Mouse (Mus musculus): ENCODE data around the gene Cap2. TPM values are rescaled to one million over a fixed set of nuclear protein-coding genes. Genes with fewer than 3 reads are reported as not detected.
A peak's percentile ranks its signal among the peaks of the same experiment; 100 is the strongest.

The Cap2 gene
- polyA plus RNA-seq, 1 experiment from 2014 or later = 6.3 TPM

DNA sequence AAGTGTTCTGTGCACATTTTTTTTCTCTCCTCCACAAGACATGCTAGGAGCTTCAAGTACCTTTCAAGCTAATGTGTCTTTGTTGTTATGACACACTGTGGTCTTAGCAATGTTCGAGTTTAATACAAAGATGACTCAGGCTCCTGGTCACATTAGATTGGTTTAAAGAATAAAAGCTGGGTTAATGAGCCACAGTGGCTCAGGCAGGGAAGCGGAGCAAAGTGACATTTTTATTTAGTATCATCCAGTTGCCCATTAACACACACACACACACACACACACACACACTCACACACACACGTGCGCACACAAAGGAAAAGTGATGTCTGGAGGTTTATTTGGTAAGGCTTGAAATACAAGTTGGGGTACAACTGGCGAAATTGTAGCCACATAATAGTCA, 72.6 kb downstream of the Cap2 start:
- no peak overlapping the region for H3K9ac ChIP-seq
- no peak overlapping the region for H3K4me3 ChIP-seq
- peaks cover 32% of the 10 kb centered on the region for H3K4me1 ChIP-seq (replicated peaks)
- ATAC-seq (ENCODE audit: low FRiP score) = no peak
- H3K27ac ChIP-seq = no peak overlapping the region
- no peak overlapping the region for H3K4me2 ChIP-seq
- no peaks in the 10 kb centered on the region for H3K9me3 ChIP-seq
- H3K36me3 ChIP-seq = no peaks in the 10 kb centered on the region
- no peaks in the 10 kb centered on the region for H3K27me3 ChIP-seq
- WGBS = 67% methylated on average over 5 of the region's 5 CpGs

DNA sequence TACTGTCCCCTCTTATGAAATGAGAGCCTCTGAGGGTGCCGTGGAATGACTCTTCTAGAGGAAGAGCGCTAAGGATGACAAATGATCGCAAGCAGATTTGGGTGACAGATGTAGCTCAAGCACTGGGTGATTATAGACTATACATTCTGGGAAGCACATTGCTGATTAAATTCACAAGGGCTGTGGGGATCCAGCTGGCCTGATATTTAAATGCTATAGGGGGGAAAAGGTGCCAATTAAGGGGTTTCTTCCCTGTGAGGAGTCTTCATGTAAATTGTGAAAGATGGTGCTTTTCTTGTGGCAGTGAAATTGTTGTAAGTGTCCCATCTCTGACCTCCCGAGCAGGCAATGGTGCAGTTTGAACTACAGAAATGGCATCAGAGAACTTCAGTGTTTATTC, 73.1 kb downstream of the Cap2 start:
- no peak overlapping the region for H3K27ac ChIP-seq
- no peaks in the 10 kb centered on the region for H3K9me3 ChIP-seq
- H3K36me3 ChIP-seq = no peaks in the 10 kb centered on the region
- 81% methylated on average over 4 of the region's 4 CpGs for WGBS
- ATAC-seq (ENCODE audit: low FRiP score) = no peak
- H3K4me1 ChIP-seq (replicated peaks) = peaks cover 32% of the 10 kb centered on the region
- H3K4me2 ChIP-seq = no peak overlapping the region
- no peaks in the 10 kb centered on the region for H3K27me3 ChIP-seq
- H3K4me3 ChIP-seq = no peak overlapping the region
- no peak overlapping the region for H3K9ac ChIP-seq

DNA sequence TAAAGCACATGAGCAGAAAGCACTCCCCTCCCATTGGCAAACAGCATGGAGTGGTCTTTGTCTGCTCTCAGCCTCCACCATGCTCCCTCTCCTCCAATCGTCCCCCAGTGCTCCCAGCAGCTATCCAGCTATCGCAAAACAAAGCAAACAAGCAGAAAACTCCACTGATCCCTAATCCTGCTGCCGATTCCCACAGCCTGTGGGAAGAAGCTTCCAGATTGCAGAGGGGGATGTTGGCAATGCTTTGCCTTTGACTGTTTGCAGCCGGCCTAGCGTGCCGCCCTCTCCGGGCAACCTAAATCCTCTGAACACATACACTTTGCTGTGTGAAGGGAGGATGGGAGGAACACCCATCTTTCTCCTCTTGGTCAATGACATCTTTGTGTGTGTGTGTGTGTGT, 83.2 kb downstream of the Cap2 start:
- no peaks in the 10 kb centered on the region; the same call in 1 of the 2 replicates for H3K4me1 ChIP-seq (replicated peaks)
- WGBS = 76% methylated on average over 7 of the region's 7 CpGs
- H3K36me3 ChIP-seq = no peaks in the 10 kb centered on the region
- H3K27me3 ChIP-seq = no peaks in the 10 kb centered on the region
- H3K4me3 ChIP-seq = no peak overlapping the region
- no peak overlapping the region for H3K27ac ChIP-seq
- H3K9ac ChIP-seq = no peak overlapping the region
- no peaks in the 10 kb centered on the region for H3K9me3 ChIP-seq
- no peak overlapping the region for H3K4me2 ChIP-seq
- no peak for ATAC-seq (ENCODE audit: low FRiP score)

DNA sequence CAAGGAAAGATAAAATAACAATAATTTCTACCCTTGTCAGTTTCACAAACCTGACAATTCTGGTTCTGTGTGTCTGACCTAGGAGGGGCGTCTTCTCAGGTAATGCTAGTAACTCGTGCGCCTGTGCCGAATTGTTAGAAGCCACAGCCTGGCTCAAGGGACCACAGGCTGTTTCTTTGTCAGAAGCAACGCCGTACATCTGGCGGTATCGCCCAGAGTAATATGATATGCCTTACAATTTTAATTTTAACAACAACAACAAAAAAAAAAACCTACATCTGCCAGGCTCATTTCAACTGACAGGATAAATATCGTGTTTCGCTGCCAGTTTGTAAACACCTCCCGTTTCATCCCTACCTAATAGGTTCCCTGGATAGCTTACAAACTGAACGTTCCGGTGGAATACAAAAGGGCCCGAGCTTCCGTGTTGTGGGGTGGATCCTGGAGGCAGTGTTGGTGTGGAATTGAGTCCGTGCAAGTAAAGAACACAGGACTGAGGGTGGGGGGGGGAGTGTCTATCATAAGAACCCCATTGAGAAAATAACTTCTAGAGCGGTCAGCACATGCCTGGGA, 86.2 kb downstream of the Cap2 start:
- no peak for ATAC-seq (ENCODE audit: low FRiP score)
- WGBS = 80% methylated on average over 17 of the region's 17 CpGs

DNA sequence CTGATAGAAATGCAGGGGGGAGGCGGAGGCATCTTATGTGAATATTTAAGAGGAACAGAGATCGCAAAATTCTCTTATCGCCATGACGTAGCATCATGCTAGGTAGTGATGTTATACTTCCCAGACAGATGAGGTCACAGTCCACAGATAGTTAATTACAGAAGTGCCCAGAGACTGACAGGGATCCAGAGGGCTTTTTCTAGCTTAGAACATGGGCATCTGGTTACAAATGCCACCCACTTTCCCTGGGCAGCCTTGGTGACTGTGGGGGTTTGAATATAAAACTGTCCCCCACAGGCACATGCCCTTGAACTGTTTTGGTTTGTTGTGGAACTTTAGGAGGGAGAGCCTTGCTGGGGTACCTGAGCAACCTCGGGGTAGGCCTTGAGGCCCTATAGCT, 87.0 kb downstream of the Cap2 start:
- H3K9ac ChIP-seq = no peak overlapping the region
- H3K4me3 ChIP-seq = no peak overlapping the region
- H3K4me1 ChIP-seq (replicated peaks) = no peaks in the 10 kb centered on the region; the same call in 1 of the 2 replicates
- no peak for ATAC-seq (ENCODE audit: low FRiP score)
- no peak overlapping the region for H3K27ac ChIP-seq
- H3K4me2 ChIP-seq = no peak overlapping the region
- H3K9me3 ChIP-seq = no peaks in the 10 kb centered on the region
- no peaks in the 10 kb centered on the region for H3K27me3 ChIP-seq
- no peaks in the 10 kb centered on the region for H3K36me3 ChIP-seq
- 88% methylated on average over 5 of the region's 5 CpGs for WGBS

More for the DNA sequence above, 86.2 kb downstream of the Cap2 start:
- no peaks in the 10 kb centered on the region; the same call in 1 of the 2 replicates for H3K4me1 ChIP-seq (replicated peaks)
- no peak overlapping the region for H3K27ac ChIP-seq
- H3K9ac ChIP-seq = no peak overlapping the region
- no peak overlapping the region for H3K4me3 ChIP-seq
- H3K9me3 ChIP-seq = no peaks in the 10 kb centered on the region
- H3K27me3 ChIP-seq = no peaks in the 10 kb centered on the region
- no peak overlapping the region for H3K4me2 ChIP-seq
- no peaks in the 10 kb centered on the region for H3K36me3 ChIP-seq

DNA sequence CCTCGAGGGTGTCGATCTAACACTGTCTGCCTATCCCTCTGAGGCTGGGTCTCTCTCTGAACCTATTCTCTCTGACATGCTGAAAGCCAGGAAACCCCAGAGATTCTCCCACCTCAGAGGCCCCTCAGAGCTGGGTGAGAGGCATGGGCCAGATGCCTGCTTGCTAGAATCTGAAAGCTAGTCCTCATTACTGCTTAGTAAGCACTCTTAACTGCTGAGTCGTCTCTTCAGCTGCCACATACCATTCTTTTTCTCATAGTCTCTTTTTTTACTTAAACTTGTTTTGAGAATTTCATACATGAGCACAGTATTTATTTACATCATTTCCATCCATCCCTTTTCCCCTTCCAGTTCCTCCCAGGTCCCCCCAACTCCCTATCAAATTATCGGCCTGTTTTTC, 89.2 kb downstream of the Cap2 start:
- H3K9ac ChIP-seq = no peak overlapping the region
- H3K27ac ChIP-seq = no peak overlapping the region
- H3K27me3 ChIP-seq = no peaks in the 10 kb centered on the region
- 91% methylated on average over 4 of the region's 4 CpGs for WGBS
- H3K4me2 ChIP-seq = no peak overlapping the region
- no peaks in the 10 kb centered on the region for H3K4me1 ChIP-seq (replicated peaks)
- H3K36me3 ChIP-seq = no peaks in the 10 kb centered on the region
- no peak overlapping the region for H3K4me3 ChIP-seq
- H3K9me3 ChIP-seq = no peaks in the 10 kb centered on the region
- no peak for ATAC-seq (ENCODE audit: low FRiP score)

DNA sequence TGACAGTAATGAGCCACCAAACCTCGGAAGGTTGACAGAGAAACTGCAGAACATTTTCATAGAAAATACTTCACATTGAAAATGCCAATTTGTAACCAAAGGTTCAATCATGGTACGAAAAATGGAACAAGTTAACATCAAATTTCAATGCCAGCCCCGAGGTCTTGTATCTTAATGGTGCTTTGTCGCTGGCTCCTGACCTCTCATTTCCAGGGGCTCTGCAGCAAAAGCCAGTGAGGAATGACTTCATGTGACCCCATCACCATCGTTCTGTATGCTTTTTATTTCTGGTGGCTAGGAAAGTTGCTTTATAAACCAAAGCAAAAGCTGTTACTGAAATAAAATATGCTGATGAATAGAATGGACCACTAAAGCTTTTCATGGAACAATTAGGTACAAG, 99.0 kb downstream of the Cap2 start:
- no peak overlapping the region for H3K4me2 ChIP-seq
- no peaks in the 10 kb centered on the region for H3K9me3 ChIP-seq
- H3K36me3 ChIP-seq = no peaks in the 10 kb centered on the region
- H3K27me3 ChIP-seq = no peaks in the 10 kb centered on the region
- H3K27ac ChIP-seq = no peak overlapping the region
- H3K9ac ChIP-seq = no peak overlapping the region
- H3K4me1 ChIP-seq (replicated peaks) = peaks cover 10% of the 10 kb centered on the region; the same call in 1 of the 2 replicates
- H3K4me3 ChIP-seq = no peak overlapping the region
- ATAC-seq (ENCODE audit: low FRiP score) = no peak
- 86% methylated on average over 5 of the region's 5 CpGs for WGBS

DNA sequence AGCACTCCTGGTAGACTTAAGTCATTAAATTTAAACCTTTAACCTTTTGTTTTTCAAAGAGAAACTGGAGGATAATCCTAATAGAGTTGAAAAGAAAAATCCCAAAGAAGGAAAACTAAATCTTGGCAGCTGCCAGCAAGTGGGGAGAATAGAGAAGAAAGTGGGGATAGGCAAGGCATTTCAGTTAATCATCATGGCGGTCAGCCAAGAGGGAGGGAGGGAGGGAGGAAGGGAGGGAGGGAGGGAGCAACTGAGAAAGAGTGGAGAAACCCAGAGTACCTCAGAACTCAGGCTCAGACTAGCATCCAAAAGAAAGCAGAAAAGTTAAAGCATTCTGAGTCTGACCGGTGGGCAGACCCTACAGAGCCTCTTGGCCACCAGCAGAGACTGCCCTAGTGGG, 99.7 kb downstream of the Cap2 start:
- no peaks in the 10 kb centered on the region for H3K36me3 ChIP-seq
- H3K4me3 ChIP-seq = no peak overlapping the region
- no peak overlapping the region for H3K9ac ChIP-seq
- 87% methylated on average over 2 of the region's 2 CpGs for WGBS
- H3K27ac ChIP-seq = no peak overlapping the region
- H3K27me3 ChIP-seq = no peaks in the 10 kb centered on the region
- H3K9me3 ChIP-seq = no peaks in the 10 kb centered on the region
- ATAC-seq (ENCODE audit: low FRiP score) = no peak
- H3K4me2 ChIP-seq = no peak overlapping the region
- peaks cover 10% of the 10 kb centered on the region; the same call in 1 of the 2 replicates for H3K4me1 ChIP-seq (replicated peaks)

DNA sequence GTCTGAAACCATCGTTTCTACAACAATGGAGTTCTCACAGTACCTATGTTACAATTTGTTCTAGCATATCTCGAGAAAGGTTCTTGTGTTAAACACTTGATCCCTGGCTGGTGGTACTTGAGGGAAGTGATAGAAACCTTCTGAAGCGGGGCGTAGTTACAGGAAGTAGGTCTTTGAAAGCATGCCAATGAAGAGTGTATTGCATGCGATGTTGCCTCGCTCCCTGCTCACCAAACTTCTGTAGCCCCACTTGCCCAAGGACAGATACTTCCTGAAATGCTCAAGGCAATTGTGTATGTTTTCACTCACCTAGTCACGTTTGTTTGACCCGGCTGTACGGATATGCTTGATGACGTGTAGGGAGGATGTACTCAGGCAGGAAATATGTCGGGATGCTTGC, 101.0 kb downstream of the Cap2 start:
- Histone ChIP-seq H3K4me1 (replicated peaks) (peaks cover 10% of the 10 kb centered on the region; the same call in 1 of the 2 replicates), H3K4me3 (no peak overlapping the region), H3K36me3 (no peaks in the 10 kb centered on the region), H3K4me2 (no peak overlapping the region), H3K9me3 (no peaks in the 10 kb centered on the region), H3K9ac (no peak overlapping the region), H3K27me3 (no peaks in the 10 kb centered on the region), H3K27ac (no peak overlapping the region)
- ATAC-seq (ENCODE audit: low FRiP score) = no peak
- 91% methylated on average over 11 of the region's 11 CpGs for WGBS

DNA sequence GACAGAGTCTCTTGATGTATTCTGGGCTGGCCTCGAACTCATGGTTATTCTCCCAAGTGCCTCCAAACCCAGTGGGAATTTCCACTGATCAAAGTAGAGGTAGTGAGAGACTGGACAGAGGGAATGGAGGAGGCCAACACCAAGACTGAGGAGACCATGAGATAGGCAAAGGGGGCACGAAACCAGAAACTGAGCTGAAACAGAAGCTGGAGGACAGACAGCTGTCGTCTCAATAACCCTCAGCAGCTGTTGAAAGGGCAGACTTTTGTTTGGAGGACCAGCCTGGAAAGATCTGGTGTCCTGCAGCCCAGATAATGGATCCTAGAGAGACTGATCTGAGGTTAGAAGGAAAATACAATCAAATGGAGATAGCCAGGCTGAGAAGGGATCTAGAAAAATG, 109.4 kb downstream of the Cap2 start:
- H3K36me3 ChIP-seq = no peaks in the 10 kb centered on the region
- WGBS = 86% methylated on average over 3 of the region's 3 CpGs
- no peak for ATAC-seq (ENCODE audit: low FRiP score)
- no peak overlapping the region for H3K4me2 ChIP-seq
- no peaks in the 10 kb centered on the region for H3K4me1 ChIP-seq (replicated peaks)
- no peaks in the 10 kb centered on the region for H3K27me3 ChIP-seq
- H3K4me3 ChIP-seq = no peak overlapping the region
- no peaks in the 10 kb centered on the region for H3K9me3 ChIP-seq
- H3K27ac ChIP-seq = no peak overlapping the region
- no peak overlapping the region for H3K9ac ChIP-seq

DNA sequence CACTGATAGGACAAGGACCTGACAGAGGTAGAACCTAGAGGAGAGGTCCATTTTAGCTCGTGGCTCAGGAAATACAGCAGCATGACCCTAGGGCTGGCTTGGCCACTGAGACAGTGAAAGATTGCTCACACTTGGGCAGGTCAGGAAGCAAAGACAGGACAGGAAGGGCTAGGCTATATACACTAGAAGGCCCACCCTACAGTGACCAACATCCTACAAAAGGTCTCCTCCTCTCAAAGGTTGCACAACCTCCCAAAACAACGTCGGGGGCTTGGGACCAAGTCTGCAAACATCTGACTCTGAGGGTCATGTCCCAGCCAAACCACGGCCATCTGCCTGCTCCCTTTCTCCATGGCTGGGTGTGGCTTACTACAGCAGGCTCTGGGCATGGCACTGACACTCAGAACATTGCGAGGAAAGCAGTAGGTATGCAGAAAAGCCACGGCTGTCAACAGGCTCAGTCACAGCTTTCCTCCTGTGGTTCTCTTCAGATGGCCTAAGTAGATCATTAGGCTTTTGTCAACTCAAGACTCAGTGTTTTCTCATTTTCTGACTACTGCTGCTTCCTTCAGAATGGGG, 112.1 kb downstream of the Cap2 start:
- Histone ChIP-seq H3K9ac (no peak overlapping the region), H3K4me1 (replicated peaks) (no peaks in the 10 kb centered on the region), H3K4me2 (no peak overlapping the region), H3K9me3 (no peaks in the 10 kb centered on the region), H3K4me3 (no peak overlapping the region), H3K27me3 (no peaks in the 10 kb centered on the region), H3K27ac (no peak overlapping the region), H3K36me3 (no peaks in the 10 kb centered on the region)
- WGBS = 85% methylated on average over 6 of the region's 6 CpGs
- ATAC-seq (ENCODE audit: low FRiP score) = no peak

DNA sequence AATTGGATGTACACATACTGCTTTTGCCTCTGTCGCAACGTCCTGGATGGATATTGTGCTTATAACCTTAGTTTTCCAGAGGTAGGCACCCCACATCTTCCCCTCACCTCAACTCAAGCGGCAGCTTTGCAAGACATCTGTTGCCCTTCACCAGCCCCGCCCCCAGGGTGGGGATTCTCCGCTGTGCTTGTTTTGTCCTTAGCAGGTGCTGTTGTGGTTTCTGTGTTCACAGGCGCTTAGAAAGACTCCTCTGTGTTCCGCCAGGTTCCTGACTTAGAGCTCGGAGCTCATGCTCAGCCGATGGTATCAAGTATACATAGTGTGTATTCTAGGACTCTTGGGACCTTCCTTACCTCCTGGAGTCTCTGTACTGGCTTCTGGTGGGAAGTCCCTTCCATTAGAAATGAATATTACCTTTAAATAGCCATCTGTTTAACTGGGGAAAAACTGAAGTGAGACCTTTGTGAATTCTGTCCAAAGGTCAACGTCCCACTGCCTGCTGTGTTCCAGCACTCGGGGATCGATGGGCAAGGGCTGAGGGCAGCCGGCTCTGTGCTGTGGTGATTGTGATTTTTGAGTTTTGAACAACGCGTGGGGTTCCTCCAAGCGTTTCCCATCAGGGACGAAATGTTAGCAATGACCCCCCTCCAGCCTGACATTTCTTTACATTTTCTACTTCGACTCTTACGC, 115.2 kb downstream of the Cap2 start:
- H3K27me3 ChIP-seq = no peaks in the 10 kb centered on the region
- ATAC-seq (ENCODE audit: low FRiP score) = no peak
- no peak overlapping the region for H3K27ac ChIP-seq
- no peak overlapping the region for H3K9ac ChIP-seq
- no peaks in the 10 kb centered on the region for H3K36me3 ChIP-seq
- 88% methylated on average over 19 of the region's 19 CpGs for WGBS
- no peak overlapping the region for H3K4me3 ChIP-seq
- no peak overlapping the region for H3K4me2 ChIP-seq
- peaks cover 6% of the 10 kb centered on the region for H3K4me1 ChIP-seq (replicated peaks)
- no peaks in the 10 kb centered on the region for H3K9me3 ChIP-seq

DNA sequence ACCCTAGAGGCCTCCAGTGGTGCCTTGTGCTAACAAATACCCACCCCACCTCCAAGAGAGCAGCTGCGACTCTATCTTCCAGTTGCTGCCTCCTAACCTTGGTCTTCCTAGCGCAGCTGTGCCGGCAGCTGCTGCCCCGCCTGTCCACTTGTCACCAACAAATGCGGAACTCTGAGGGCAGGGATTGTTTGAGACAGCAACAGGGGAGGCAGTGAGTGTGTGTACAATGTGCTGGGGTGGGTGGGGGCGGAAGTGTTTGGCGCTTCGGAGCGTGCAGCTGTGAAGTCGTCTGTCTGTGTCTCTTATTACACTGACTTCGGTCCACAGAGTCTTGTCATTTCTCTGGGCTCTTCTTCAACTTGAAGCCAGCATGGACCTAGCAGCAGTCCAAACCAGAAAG, 118.0 kb downstream of the Cap2 start:
- Histone ChIP-seq H3K4me1 (replicated peaks) (peaks cover 6% of the 10 kb centered on the region), H3K9ac (no peak overlapping the region), H3K9me3 (no peaks in the 10 kb centered on the region), H3K27ac (no peak overlapping the region), H3K4me2 (peak overlapping the region; percentile 33; the same call in 1 of the 2 replicates), H3K27me3 (no peaks in the 10 kb centered on the region), H3K4me3 (no peak overlapping the region), H3K36me3 (no peaks in the 10 kb centered on the region)
- WGBS = 38% methylated on average over 11 of the region's 11 CpGs
- no peak for ATAC-seq (ENCODE audit: low FRiP score)

All from hindbrain, embryonic 13.5 days (tissue).